ENCODE assay signal across 9 mouse cellular contexts in genomic region chr3:136969796-136970195, GRCm38 (mm10).
DNase-seq lines count a peak whose midpoint lies in the region; ATAC-seq lines count a peak whose summit lies in the region.
"Had no signal": no experiment of that assay in that cellular context is flagged by ENCODE, and none has a peak within 500 bp of the region (broad histone marks: within the 10 kb centered on the region; RNA-seq: fewer than 3 reads in every experiment).

No protein-coding gene starts in this region.

- WGBS in kidney, embryonic 15.5 days: 73% methylated on average over 4 of the region's 4 CpGs

- H3K9me3 ChIP-seq in kidney, embryonic 15.5 days (replicated peaks): no peaks in the 10 kb centered on the region
- H3K9me3 ChIP-seq: midbrain, embryonic 12.5 days; stomach, embryonic 15.5 days had no signal

- DNase-seq in kidney, adult 8-10 months: peak; percentile 90 to 93
- peak; percentile 85 for DNase-seq in cerebellum, adult 11 months
- DNase-seq in fat pad, adult 2 months (ENCODE audit: extremely low read depth, low read depth, low spot score): peak; percentile 39
- DNase-seq in layer of hippocampus, adult 9-11 months: peak; percentile 69
- no peak for DNase-seq in frontal cortex, postnatal 36 days (ENCODE audit: low spot score in 2 of 2)
- no peak for DNase-seq in testis, postnatal 10 days (ENCODE audit: low spot score)

- H3K27me3 ChIP-seq in kidney, embryonic 15.5 days: no peaks in the 10 kb centered on the region
- H3K27me3 ChIP-seq: midbrain, embryonic 12.5 days; stomach, embryonic 15.5 days had no signal

- no peak for ATAC-seq in kidney, embryonic 15.5 days (replicated peaks; ENCODE audit: low FRiP score)

- H3K4me3 ChIP-seq in kidney, embryonic 15.5 days (replicated peaks): no peak overlapping the region
- H3K4me3 ChIP-seq: midbrain, embryonic 12.5 days; stomach, embryonic 15.5 days had no signal

- no peaks in the 10 kb centered on the region for H3K36me3 ChIP-seq in kidney, embryonic 15.5 days
- H3K36me3 ChIP-seq: midbrain, embryonic 12.5 days; stomach, embryonic 15.5 days had no signal

- H3K27ac ChIP-seq in kidney, embryonic 15.5 days: no peak overlapping the region
- H3K27ac ChIP-seq: midbrain, embryonic 12.5 days; stomach, embryonic 15.5 days had no signal

- no peak overlapping the region for H3K4me2 ChIP-seq in kidney, embryonic 15.5 days
- H3K4me2 ChIP-seq: midbrain, embryonic 12.5 days; stomach, embryonic 15.5 days had no signal

- no peak overlapping the region for H3K9ac ChIP-seq in kidney, embryonic 15.5 days
- H3K9ac ChIP-seq: midbrain, embryonic 12.5 days; stomach, embryonic 15.5 days had no signal

- no peaks in the 10 kb centered on the region for H3K4me1 ChIP-seq in kidney, embryonic 15.5 days
- H3K4me1 ChIP-seq: midbrain, embryonic 12.5 days; stomach, embryonic 15.5 days had no signal

Comparison
In these comparisons a context has a peak if more than half of its experiments do, and no peak if none do; other contexts are left out.
1. DNase-seq: peak in kidney, adult 8-10 months (2 of 2), cerebellum, adult 11 months (single experiment), fat pad, adult 2 months (single experiment) and layer of hippocampus, adult 9-11 months (single experiment); none in frontal cortex, postnatal 36 days (0 of 2) and testis, postnatal 10 days (single experiment).